Mouse (Mus musculus) embryonic facial prominence, embryonic 14.5 days (tissue): Measurements from ENCODE around the gene Bcl2a1c. TPM values are rescaled to one million over a fixed set of nuclear protein-coding genes. Genes with fewer than 3 reads are reported as not detected.
A peak's percentile ranks its signal among the peaks of the same experiment; 100 is the strongest.
"Not testable (repeated sequence)": the region's sequence is repeated elsewhere in the genome, so short reads cannot be mapped to it uniquely, and the experiment has no call there.

Source experiments
- ATAC-seq: fragments of 200-750 bp; cut with Nextera tagmentation; 2 replicates; pipeline ENCODE4 v1.8.0; 2017; ENCODE audit warnings: low read depth, moderate number of reproducible peaks, moderate TSS enrichment
- DNase-seq: peaks from one replicate; pipeline ENCODE4 v3.0.0-alpha.2; 2015; ENCODE audit warnings: low spot score
- H3K27ac ChIP-seq: fragments of 300-500 bp; sonication (generic); replicated peaks from 2 replicates; pipeline ENCODE4 v1.5.1; 2014; ENCODE audit warnings: low read depth, mild to moderate bottlenecking, low read length, moderate library complexity
- H3K27me3 ChIP-seq: fragments of 300-500 bp; sonication (generic); replicated peaks from 2 replicates; pipeline ENCODE4 v1.6.1; 2014; ENCODE audit warnings: low read length; ENCODE audit not compliant: control insufficient read depth, insufficient read depth
- H3K36me3 ChIP-seq: fragments of 300-500 bp; sonication (generic); 2 replicates; pipeline ENCODE4 v1.6.1; 2014; ENCODE audit warnings: low read length, mixed read lengths; ENCODE audit not compliant: control insufficient read depth, insufficient read depth
- H3K4me1 ChIP-seq: fragments of 300-500 bp; sonication (generic); 2 replicates; pipeline ENCODE4 v1.6.1; 2014; ENCODE audit warnings: antibody characterized with exemption, low read length; ENCODE audit not compliant: control insufficient read depth, insufficient read depth
- H3K4me2 ChIP-seq: fragments of 300-500 bp; sonication (generic); 2 replicates; pipeline ENCODE4 v1.6.1; 2014; ENCODE audit warnings: low read depth, mild to moderate bottlenecking, low read length, moderate library complexity, mixed read lengths
- H3K4me3 ChIP-seq: fragments of 300-500 bp; sonication (generic); 2 replicates; pipeline ENCODE4 v1.5.1; 2014; ENCODE audit warnings: low read depth, mild to moderate bottlenecking, low read length
- H3K9ac ChIP-seq: fragments of 300-500 bp; sonication (generic); 2 replicates; pipeline ENCODE4 v1.6.1; 2014; ENCODE audit warnings: low read depth, mild to moderate bottlenecking, low read length, moderate library complexity, mixed read lengths
- H3K9me3 ChIP-seq: fragments of 300-500 bp; sonication (generic); 2 replicates; pipeline ENCODE4 v1.6.1; 2016; ENCODE audit warnings: low read length; ENCODE audit not compliant: control insufficient read depth
- WGBS: fragments of 180-500 bp; shearing (Covaris S2); extraction: QIAGEN DNeasy Blood & Tissue Kit; methylation state at CpG from one replicate; pipeline ENCODE4 v1.1.7; 2014; 5-methylcytosine and 5-hydroxymethylcytosine counted together
- polyA plus RNA-seq: library from polyadenylated mRNA; unstranded; fragments of >200 nt; fragmentation: Nextera tagmentation; extraction: Ambion mirVana; gene quantifications from 2 replicates; pipeline ENCODE4 v1.2.1, GENCODE M21; 2014

Gene Bcl2a1c
- not detected in 2 replicates for polyA plus RNA-seq

GRCm38 (mm10) chr9:114329855-114330254 lies at the start of gene Bcl2a1c:
Gene Bcl2a1c, plus strand, starts transcription at chr9:114330135.
- not testable (repeated sequence) for H3K27me3 ChIP-seq, DNase-seq, H3K4me3 ChIP-seq, H3K4me1 ChIP-seq, H3K27ac ChIP-seq, H3K36me3 ChIP-seq, H3K4me2 ChIP-seq, H3K9me3 ChIP-seq, ATAC-seq, H3K9ac ChIP-seq
- 81% methylated on average over 9 of the region's 9 CpGs for WGBS

DNA sequence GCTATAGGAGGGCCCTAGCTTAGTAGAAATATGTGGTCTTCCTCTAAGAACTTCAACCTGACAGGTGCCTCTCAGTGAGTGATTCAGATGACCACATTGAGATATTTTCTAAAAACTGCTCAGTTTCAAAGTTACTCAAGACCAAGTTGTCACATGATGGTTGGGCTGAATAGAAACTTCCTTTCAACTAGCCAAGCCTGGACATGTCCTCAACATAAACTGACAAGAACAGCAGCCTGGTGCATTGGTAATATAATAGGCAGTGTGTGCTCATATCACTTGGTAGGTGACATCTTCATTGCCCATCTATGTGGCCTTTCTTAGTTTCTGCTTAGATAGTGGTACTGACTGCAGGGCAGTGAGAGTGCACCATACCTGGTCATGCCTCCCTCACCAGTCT lies 24.0 kb upstream of the Bcl2a1c start:
- not testable (repeated sequence) for H3K36me3 ChIP-seq, H3K27ac ChIP-seq, H3K4me3 ChIP-seq, H3K27me3 ChIP-seq, H3K9me3 ChIP-seq, ATAC-seq, DNase-seq, H3K9ac ChIP-seq, H3K4me2 ChIP-seq, H3K4me1 ChIP-seq

GRCm38 (mm10) chr9:114311752-114312151 lies 18.2 kb upstream of the Bcl2a1c start:
- H3K27me3 ChIP-seq, ATAC-seq, H3K27ac ChIP-seq, H3K9me3 ChIP-seq, H3K4me1 ChIP-seq, H3K4me3 ChIP-seq, H3K4me2 ChIP-seq, H3K36me3 ChIP-seq, DNase-seq, H3K9ac ChIP-seq: not testable (repeated sequence)
- 67% methylated on average over 2 of the region's 2 CpGs for WGBS

- Histone ChIP-seq H3K36me3 (no peaks in the 10 kb centered on the region), H3K27me3 (no peaks in the 10 kb centered on the region)
- WGBS, result 9% methylated on average over 2 of the region's 2 CpGs
Measured at GRCm38 (mm10) chr9:114318021-114318420, 11.9 kb upstream of the Bcl2a1c start.

DNA sequence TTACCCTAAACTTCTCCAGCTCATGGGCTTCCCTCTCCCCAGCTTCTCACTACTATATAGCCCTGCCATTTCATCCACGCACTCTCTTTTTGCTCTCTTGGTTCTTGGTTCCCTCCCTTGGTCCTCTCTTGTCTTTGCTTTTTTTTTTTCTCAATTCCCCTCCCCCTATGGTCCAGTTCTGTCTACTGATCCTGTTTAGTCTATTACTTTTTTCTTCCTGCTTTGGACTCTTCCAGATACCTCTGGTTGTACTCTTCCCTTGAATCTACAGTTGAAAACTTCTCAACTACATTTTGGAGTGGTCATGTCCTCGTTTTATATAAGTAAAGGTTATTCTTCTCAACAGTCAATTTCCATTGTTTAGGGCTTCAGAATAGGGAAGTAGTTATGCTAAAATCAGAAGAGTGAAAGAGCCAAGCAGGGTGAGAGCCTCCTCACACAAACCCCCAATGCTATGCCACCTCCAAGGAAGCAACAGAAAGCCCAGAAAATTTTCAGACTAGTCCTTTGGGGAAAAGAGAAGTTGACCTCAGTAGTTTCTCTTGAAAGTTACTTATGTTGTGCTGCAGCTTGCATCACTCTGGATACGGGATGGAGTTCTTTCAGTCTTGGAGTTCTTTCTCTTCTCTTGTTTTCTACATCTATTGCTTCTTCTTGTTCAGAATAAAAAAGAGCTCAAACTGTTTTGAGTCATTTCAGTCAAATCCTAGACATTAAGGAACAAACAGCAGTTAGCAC lies 3.8 kb upstream of the Bcl2a1c start:
- 69% methylated on average over 3 of the region's 3 CpGs for WGBS
- ATAC-seq (no peak), DNase-seq (no peak)
- Histone ChIP-seq H3K4me2 (no peak overlapping the region), H3K9ac (no peak overlapping the region), H3K27me3 (no peaks in the 10 kb centered on the region), H3K27ac (no peak overlapping the region), H3K36me3 (no peaks in the 10 kb centered on the region), H3K4me3 (no peak overlapping the region), H3K9me3 (no peaks in the 10 kb centered on the region), H3K4me1 (no peaks in the 10 kb centered on the region)

More at GRCm38 (mm10) chr9:114318021-114318420, 11.9 kb upstream of the Bcl2a1c start:
- Histone ChIP-seq H3K9me3 (no peaks in the 10 kb centered on the region), H3K9ac (no peak overlapping the region), H3K4me2 (no peak overlapping the region), H3K4me3 (no peak overlapping the region), H3K27ac (no peak overlapping the region), H3K4me1 (no peaks in the 10 kb centered on the region)
- DNase-seq, result peak; percentile 12
- no peak for ATAC-seq

DNA sequence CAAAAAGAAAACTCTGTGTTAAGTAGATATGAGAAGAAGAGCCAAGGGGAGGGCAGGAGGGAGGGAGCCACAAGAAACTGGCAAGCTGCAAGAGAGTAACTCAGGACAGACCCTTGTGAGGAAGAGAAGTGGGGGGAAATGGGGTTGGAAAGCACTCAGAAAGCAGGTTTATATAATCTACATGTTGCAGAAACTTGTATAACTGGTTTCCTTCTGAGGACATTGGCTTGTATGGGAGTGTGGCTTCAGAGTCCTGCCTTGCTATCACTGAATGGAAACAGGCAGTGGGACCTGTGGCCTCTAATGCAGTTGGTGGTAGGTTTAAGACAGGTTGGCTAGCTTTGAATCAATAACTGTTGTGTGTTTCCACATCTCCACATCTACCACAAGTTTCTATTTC lies 1.6 kb upstream of the Bcl2a1c start:
- not testable (repeated sequence) for H3K36me3 ChIP-seq, H3K9ac ChIP-seq, H3K4me2 ChIP-seq, H3K27ac ChIP-seq, DNase-seq, H3K27me3 ChIP-seq, H3K9me3 ChIP-seq, ATAC-seq, H3K4me3 ChIP-seq, H3K4me1 ChIP-seq

GRCm38 (mm10) chr9:114367783-114368470 lies 38.0 kb downstream of the Bcl2a1c start:
- ATAC-seq, result peak; percentile 85
- DNase-seq, result peak; percentile 90
- no peaks in the 10 kb centered on the region for H3K36me3 ChIP-seq
- peak overlapping the region; percentile 54 for H3K4me3 ChIP-seq
- no peak overlapping the region for H3K27ac ChIP-seq
- peak overlapping the region; percentile 63 for H3K9ac ChIP-seq
- H3K4me1 ChIP-seq, result no peaks in the 10 kb centered on the region
- no peaks in the 10 kb centered on the region for H3K9me3 ChIP-seq
- H3K27me3 ChIP-seq, result no peaks in the 10 kb centered on the region
- peak overlapping the region; percentile 93 for H3K4me2 ChIP-seq
- WGBS, result 1% methylated on average over 48 of the region's 48 CpGs

DNA sequence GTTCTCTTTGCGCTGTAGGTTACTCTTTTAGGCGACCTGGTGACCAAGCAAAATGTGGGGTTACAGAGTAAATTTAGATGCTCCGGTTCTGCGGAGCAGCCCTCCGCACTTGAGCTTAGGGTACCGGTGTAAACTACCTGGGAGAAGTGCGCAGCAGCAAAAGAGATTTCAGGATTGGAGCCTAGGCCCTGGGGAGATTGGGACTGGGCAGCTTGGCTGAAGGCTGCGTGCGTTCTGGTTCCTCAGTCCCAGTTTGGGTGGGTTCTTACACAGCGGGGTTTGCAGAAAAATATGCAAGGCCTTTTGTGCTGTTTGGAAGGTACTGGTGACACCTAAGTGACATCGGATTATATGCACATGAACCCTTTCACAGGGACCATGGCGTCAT lies 38.5 kb downstream of the Bcl2a1c start:
- Histone ChIP-seq H3K9ac (peak overlapping the region; percentile 63), H3K4me1 (no peaks in the 10 kb centered on the region), H3K27me3 (no peaks in the 10 kb centered on the region), H3K9me3 (no peaks in the 10 kb centered on the region), H3K36me3 (no peaks in the 10 kb centered on the region), H3K27ac (no peak overlapping the region), H3K4me2 (peak overlapping the region; percentile 93), H3K4me3 (peak overlapping the region; percentile 54)
- ATAC-seq, result peak; percentile 39
- 11% methylated on average over 12 of the region's 12 CpGs for WGBS
- DNase-seq, result no peak

GRCm38 (mm10) chr9:114369389-114369788 lies 39.5 kb downstream of the Bcl2a1c start:
- H3K9ac ChIP-seq, H3K36me3 ChIP-seq, H3K27ac ChIP-seq, H3K4me3 ChIP-seq, H3K4me1 ChIP-seq, H3K4me2 ChIP-seq, H3K9me3 ChIP-seq, H3K27me3 ChIP-seq, ATAC-seq, DNase-seq: not testable (repeated sequence)
- 58% methylated on average over 5 of the region's 5 CpGs for WGBS
